Mouse (Mus musculus) heart, postnatal 25 days (tissue): ENCODE measurements around the gene Fgfr2. TPM values are rescaled to one million over a fixed set of nuclear protein-coding genes. Genes with fewer than 3 reads are reported as not detected.

ENCODE experiments used
- DNase-seq: peaks from one replicate; pipeline ENCODE4 v3.0.0; 2022; ENCODE audit warnings: low spot score
- intact Hi-C: fragments of 180-260 bp; cut with DNase I; formaldehyde crosslinking; loops from one replicate; pipeline ENCODE4 v1.15.1; 2025
- total RNA-seq, 2 experiments: library from RNA; stranded (reverse); gene quantifications; 2 replicates each; pipeline ENCODE4 v1.2.3; 2021

Gene Fgfr2
- total RNA-seq, 2 experiments from 2014 or later, result 1.7 to 1.8 TPM

DNA sequence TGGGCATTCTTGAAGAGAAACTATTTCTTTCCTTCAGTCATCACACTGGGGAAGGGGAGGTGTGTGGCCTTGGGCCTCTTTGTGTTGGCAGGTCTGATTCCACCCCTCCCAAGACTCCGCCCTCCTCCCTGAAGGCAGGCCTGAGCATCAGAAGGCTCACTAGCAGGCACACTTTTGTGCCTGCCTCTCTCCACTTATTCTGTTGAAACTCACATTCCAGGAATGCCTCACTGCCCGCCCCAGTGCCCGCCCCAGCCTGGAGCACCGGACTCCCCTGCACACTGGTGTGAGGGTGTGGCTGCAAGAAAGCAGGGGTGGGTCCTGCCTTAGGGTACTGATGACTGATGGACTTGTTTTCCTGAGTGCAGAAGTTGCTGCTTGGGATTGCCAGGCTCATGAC, 2140.8 kb downstream of the Fgfr2 start:
- intact Hi-C loops, result no loop called here
- no peak for DNase-seq

DNA sequence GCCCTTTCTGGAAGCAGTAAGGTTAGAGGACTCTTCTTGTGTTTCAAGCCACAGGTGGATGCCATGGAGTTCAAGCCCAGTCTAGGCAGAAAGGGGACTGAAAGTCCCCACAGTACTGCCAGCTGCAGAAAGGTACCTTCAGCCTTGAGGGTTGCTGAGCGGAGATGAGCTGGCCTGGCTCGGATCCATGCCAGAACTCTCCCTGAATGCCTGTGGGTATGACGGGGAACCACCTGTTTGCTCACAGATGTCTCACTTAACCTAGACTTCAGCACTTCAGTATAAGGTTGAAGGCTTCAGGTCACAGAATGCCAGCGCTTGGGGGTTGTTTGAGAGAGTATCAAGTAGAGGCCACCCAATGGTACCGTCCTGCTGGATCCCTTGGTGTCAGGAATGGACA, 2143.0 kb downstream of the Fgfr2 start:
- intact Hi-C loops, result no loop called here
- no peak for DNase-seq

DNA sequence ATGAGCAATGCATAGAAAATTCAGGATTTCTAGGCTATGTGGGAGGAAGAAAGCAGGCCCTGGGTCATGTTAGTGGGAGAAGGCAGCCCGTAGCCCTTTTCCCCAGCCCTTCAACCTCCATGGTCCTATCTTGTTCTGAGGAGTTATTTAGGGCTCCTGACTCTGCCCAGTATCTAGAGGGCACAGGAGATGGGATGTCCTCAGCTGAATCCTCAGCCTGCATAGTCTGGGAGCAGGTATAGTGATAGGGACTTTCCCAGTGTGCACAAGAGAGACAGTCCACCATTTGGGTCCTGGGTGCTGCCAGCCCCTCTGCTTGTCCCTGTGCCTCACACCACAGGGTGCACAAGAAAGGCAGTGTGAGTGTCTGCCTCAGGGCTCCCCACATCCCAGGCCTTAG, 2144.6 kb downstream of the Fgfr2 start:
- no peak for DNase-seq
- intact Hi-C loops, result loop anchor here (5.0 kb wide), 1 partner anchor 41 kb away; the partner anchor contains the start of gene Htra1

DNA sequence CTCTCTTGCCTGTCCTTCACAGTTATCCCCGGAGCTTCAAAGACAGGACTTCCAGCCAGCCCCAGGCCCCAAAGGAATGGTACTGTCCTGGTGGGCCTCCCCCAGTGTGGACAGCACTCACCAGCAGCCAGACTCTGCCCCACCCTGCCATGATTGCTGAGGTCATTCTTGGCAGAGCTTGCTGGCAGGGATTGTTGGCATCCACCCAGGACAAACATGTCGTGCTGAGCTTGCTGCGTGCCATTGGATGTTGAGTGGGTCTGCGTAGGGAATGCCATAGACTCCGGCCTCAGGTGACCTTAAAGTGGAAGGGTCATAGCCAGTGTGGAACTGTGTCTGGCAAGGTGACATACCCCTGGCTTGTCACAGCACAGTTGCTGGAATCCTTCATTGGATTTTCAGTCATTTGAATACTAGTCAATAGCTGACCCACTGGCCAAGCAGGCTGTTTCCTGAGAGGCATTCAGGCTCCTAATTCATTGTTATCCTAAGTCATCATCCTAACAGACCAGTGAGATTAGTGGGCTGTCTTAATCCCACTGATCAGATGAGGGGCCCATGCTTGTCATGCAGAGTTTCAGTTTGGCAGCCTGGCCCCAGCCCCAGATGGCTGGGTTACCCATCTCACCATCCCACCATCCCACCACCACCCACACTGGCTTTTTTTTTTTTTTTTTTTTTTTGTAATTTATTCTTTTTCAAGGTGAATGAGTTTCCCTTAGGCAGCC, 2145.2 kb downstream of the Fgfr2 start:
- intact Hi-C loops, result loop anchor here (5.0 kb wide), 1 partner anchor 41 kb away; the partner anchor contains the start of gene Htra1
- DNase-seq, result peak; percentile 90

DNA sequence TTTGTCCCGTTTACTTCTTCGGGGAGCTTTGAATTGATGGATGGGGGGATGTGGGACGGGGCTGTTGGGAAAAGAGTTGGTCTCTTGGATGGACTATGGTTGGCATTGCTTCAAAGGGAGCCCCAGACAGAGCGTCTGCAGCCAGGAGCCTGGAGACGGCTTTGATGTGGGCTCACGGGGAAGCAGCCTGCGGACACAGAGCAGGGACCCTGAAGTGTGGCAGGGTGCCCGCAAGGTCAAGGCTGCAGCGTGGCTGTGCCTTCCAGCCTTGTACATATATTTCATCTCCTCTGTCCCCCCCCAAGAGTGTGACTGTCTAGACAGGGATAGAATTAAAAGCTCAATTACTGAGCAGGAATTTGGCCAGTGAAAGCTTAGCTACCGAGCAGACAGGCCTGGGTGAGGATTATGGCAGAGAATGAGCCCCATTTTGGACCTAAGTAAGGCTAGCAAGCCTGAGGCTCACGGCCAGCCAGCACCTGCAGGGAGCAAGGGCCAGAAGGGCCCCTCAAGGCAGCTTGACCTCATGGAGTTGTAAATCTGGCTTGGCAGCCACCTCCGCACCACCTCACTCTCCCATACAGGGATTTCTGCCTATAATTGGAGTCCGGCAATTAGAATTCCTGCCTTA, 2146.7 kb downstream of the Fgfr2 start:
- intact Hi-C loops, result loop anchor here (5.0 kb wide), 1 partner anchor 39 kb away; the partner anchor contains the start of gene Htra1
- DNase-seq, result no peak

DNA sequence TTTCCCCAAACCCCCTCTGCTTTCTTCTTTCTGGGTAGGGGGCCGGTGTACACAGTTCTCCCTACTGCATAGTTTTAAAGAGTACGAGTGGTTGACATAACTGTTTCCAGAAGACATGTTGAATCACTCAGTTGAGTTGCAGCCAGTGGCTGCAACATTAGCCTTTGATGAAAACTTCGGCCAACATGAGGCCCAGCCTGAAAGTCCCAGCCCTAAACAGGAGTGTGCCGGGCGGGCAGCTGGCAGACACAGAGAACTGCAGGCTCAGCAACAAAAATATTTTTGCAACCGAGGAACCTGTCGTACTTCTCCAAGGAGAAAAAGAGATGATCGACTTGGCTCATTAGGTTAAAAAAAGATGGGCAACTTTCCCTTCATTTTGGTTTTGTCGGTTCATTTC, 2150.4 kb downstream of the Fgfr2 start:
- intact Hi-C loops, result no loop called here
- peak; percentile 33 for DNase-seq

DNA sequence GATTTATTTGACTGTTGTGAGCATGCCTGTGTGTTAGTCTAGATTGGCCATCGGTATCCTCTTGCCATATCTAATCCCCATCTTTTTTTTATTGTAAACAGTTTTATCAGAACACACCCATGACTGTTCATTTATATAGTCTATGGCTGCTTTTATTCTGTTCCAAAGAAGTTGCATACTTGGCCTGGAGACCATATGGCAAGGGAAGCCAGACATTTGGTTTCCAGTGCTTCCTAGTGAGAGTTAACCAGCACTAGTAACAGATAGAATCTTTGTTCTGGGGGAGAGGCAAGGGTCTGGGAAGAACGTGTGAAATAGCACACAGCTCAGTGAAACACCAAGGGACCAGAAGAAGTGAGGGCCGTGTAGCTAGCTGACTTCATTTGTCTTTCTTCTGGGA, 2153.6 kb downstream of the Fgfr2 start:
- DNase-seq, result no peak
- intact Hi-C loops, result no loop called here

DNA sequence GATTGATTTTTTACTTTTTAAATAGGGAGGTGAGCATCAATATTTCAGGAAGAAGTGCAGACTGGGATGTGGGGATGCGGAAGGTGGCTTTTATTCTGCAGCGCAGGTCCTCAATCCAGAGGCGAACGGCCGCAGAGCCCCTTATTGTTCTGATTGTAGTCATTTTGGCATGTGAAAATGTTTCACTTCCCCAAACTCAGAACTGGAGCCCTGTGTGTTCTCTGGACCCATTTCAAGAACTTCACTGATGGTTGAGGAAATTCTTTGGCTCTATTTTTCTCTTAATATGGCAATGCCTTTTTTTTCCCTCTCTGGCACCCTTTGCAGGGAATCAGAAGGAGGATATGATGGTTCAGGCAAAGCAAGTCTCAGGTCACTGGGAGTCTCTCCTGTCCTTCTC, 2154.1 kb downstream of the Fgfr2 start:
- intact Hi-C loops, result no loop called here
- DNase-seq, result no peak

DNA sequence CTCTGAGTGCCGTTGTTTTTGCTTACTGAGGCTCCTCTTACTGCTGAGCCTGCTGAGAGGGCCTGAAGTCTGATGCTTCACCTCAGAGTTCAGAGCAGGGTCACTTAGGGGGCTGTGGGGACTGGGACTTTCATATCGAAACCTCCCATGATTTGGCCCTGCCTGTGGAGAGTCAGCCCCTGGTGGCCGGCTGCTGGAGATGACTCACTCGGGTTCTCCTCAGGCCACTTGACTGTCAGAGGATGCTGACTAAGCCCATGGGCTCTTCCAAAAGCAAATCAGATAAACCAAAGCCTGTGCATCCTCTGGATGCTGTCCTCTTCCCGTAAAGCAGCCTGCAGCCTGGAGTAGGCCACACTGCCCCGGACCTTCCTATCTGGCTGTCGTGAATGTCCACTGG, 2154.6 kb downstream of the Fgfr2 start:
- intact Hi-C loops, result no loop called here
- peak; percentile 62 for DNase-seq

DNA sequence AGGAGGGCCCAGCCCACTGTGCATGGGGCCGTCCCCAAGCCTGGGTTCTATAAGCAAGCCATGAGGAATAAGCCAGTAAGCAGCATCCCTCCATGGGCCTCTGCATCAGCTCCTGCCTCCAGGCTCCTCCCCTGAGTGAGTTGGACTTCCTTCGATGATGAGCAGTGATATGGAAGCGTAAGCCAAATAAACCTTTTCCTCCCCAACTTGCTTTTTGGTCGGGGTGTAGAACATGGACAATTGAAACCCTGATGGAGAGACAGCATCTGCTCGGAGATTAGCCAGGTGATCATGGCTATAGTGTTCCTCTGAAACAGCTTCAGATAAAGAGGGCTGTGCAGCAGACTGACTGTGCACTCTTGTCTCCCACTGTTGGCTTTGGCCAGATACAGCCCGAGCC, 2155.2 kb downstream of the Fgfr2 start:
- intact Hi-C loops, result no loop called here
- no peak for DNase-seq

DNA sequence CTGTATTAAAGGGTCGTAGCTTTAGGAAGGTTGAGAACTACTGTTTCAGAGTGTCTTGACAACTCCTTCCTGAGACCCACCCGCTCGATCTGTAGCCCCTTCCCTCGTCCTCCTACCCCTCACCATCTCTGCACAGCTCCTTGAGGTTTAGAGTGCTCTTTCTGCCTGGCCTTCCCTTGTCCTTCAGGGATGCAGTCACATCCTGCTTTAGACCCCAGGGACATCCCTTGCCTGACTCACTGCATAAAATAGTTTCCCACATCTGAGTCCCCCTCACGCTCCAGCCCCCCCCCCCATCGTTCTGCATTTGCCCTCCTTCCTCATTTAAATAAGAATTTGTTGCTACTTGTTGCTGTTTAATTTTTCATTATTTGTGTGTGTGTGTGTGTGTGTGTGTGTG, 2156.3 kb downstream of the Fgfr2 start:
- intact Hi-C loops, result no loop called here

DNA sequence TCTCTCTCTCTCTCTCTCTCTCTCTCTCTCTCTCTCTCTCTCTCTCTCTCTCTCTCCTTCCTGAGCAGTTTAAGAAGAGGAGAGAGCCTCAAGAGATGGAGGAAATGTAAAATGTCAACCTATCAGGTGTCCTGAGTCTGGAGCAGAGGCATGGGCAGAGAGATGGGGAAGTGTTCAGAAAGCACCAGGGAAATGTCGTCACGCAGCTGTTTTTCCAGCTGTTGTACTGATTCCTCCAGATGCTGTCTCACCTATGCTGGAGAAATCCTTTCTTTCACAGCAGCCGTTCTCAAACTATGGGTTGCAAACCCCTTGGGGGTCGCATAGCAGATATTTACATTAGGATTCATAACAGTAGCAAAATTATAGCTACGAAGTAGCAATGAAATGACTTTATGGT, 2156.7 kb downstream of the Fgfr2 start:
- intact Hi-C loops, result no loop called here
- DNase-seq, result no peak

More for the DNA sequence above, 2156.3 kb downstream of the Fgfr2 start:
- DNase-seq, result no peak

DNA sequence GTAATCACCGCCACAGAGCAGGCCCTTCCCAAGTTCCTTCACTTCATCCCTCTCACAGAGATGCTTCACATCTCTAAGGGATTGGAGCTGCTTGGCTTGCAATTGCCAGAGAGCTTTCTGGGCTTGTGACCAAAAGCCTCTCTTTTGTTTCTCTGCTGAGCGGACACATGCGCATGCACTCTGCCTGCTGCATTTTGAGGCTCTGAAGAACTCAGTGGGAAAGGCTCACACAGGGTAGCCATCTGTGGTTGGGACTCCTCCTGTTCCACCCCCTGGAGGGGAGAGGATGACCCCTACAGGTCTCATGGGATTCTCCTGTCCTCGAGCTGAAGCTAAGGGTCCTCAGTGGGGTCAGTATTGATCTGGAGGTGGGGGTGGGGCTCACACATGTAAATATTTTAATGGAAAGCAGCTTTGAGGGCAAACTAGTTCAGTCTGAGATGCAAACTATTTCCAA, 2157.2 kb downstream of the Fgfr2 start:
- peak; percentile 56 for DNase-seq
- intact Hi-C loops, result no loop called here

DNA sequence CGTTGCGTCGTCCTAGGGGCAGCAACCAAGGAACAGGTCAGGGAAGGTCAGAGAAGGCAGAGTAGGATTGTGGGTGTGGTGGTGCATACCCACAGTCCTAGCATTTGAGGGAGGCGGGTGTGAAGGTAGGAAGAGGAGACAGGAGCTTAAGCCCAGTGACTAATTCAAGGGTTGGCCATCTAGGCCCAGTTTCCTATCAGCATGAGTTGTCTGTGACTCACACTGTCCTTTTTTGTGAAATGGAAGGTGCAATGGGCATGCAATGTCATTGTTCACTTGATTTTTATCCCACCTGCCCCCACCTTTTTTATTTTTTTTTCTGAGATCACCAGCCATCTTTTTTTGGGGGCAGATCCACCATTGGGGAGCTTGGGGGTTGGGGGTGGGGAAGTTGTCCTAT, 2157.8 kb downstream of the Fgfr2 start:
- DNase-seq, result no peak
- intact Hi-C loops, result no loop called here

DNA sequence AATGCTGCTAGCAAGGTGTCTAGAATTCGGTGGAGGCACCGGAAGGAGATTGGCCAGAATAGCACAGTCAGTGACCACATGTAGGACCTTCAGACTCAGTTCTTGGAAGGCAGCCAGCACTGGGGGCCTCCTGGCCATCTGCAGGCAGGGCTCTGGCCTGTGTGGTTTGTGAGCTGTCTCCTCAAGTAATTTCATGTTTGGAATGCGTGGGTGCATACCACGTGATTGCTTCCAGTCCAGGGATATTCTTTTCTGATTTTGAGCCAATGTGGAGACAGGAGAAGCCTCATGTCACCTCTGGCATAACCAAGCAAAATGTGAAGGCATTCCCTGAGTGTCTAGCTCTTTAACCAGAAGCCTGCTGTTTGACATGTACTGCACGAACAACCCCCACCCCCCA, 2158.5 kb downstream of the Fgfr2 start:
- DNase-seq, result peak; percentile 64
- intact Hi-C loops, result no loop called here

DNA sequence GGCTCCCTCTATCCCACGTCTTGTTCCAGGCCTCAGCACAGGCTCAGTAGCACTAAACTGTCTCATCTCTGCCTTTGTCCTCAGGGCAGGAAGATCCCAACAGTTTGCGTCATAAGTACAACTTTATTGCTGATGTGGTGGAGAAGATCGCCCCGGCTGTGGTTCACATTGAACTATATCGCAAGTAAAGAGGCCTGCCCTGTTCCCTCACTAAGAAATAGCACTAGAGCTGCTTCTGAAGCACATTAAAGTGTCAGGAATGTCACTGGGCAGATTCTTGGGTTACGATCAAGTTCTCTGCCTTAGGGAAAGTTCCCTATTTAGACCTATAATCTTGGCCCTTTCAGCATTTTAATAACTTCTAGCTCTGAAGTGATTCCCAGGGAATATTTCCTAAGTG, 2161.7 kb downstream of the Fgfr2 start:
- no peak for DNase-seq
- intact Hi-C loops, result loop anchor here (2.0 kb wide), 1 partner anchor 25 kb away; the partner anchor contains the start of gene Htra1

DNA sequence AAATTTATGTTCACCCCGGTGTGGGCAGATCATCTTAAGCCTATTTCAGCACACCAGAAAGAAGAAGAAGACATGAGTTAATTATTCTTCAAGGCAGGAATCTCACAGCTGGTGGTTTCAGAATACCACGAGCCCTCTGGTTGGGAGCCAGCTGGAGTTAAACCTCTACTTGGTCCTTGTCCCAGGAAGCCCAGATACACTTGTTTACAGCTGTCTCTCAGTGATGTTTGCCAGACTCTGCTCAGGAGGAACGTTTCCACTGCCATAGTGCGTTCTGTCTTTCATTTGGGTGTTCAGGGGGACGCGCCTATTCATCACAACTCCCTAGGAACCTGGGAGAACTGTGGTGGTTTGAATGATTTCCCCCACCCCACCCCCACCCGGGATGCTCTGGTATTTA, 2163.3 kb downstream of the Fgfr2 start:
- intact Hi-C loops, result loop anchor here (2.0 kb wide), 1 partner anchor 23 kb away; the partner anchor contains the start of gene Htra1
- peak; percentile 69 for DNase-seq

DNA sequence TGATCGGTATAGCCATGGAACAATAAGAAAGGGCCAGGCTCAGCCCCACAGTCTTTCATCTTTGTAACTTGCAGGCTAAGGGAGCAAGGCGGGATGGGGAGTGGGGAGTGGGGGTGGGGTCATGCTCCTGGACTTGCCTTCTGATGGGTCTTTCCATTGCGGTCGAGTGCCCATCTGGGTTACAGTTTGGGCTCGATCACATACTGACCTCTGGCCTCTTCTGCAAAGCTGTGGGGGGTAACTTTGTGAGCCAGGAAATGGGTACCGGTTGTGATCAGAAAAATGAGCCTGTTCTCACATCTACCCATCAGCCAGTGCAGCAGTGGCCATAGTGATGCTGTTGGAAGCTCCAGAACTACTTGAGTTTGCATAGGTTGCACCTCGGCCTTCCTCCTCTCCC, 2164.6 kb downstream of the Fgfr2 start:
- no peak for DNase-seq
- intact Hi-C loops, result no loop called here

DNA sequence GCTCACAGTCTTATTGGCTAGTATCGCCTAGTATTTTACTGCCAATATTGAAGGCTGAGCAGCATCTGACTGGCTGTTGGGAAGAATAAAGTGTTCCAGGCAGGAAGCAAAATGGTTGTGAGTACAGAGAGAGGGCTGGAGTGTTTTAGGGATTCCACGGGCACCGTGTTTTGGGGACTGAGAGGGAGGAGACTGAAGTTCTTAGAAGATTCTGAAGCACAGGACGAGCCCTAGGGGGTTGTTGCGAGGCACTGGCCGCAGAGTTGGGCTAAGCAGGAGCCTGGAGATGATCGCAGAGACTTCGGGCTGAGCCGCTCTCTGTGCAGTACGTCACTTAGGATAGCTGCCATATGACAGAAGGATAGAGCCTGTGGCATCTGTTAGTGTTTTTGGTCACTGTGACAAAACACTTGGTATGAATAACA, 2169.0 kb downstream of the Fgfr2 start:
- DNase-seq, result no peak
- intact Hi-C loops, result no loop called here

DNA sequence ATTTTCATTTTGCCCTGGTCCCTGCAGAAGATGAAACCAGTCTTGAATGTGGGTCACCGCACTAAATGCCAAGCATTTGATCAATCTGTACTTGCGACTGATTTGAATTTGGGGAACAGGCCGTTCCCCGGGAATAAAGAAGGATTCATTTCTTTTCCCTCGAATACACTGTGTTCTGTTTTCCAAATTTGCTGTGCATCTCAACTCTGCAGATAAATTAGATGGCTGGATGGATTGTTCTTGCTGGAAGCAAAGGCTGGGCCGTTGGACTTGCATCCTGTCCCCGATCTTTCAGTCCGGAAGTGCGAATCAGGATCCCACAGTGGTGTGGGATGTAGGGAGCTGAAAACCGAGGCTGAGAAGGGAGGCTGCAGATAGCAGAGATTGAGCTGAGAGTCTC, 2169.8 kb downstream of the Fgfr2 start:
- DNase-seq, result no peak
- intact Hi-C loops, result no loop called here

DNA sequence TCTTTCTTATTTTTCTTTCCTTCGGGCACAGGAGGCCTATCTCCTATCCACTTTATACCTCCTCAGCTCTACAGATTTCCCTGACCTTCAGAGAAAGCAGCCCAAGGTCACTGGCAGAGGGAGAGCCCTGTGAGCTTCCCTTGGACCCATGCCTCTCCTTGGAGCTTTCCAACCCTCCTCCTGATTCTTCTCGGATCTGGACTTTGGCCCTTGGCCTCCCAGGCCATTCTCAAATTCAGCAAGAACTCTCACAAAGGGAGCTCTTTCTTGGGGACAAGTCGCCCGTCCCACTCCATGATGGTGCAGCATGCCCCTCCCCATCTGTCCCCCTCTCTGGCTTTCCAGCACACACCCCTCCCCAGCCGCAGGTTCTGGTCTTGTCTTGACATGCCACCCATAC, 2172.1 kb downstream of the Fgfr2 start:
- no peak for DNase-seq
- intact Hi-C loops, result no loop called here
